Mouse (Mus musculus) forebrain, embryonic 11.5 days (tissue): ENCODE data around the gene Dhdds. TPM values are rescaled to one million over a fixed set of nuclear protein-coding genes. Genes with fewer than 3 reads are reported as not detected.

Experiments used
- ATAC-seq: fragments of 200-750 bp; cut with Nextera tagmentation; replicated peaks from 2 replicates; pipeline ENCODE4 v1.8.0; 2017; ENCODE audit warnings: moderate TSS enrichment; ENCODE audit not compliant: low FRiP score
- DNase-seq: peaks from one replicate; pipeline ENCODE4 v3.0.0-alpha.2; 2017; ENCODE audit warnings: low spot score
- H3K27ac ChIP-seq: fragments of 300-500 bp; sonication (generic); 2 replicates; pipeline ENCODE4 v1.5.1; 2014; ENCODE audit warnings: low read depth, low read length
- H3K27me3 ChIP-seq: fragments of 300-500 bp; sonication (generic); 2 replicates; pipeline ENCODE4 v1.6.1; 2014; ENCODE audit warnings: mild to moderate bottlenecking, low read length, mixed read lengths; ENCODE audit not compliant: control insufficient read depth, insufficient read depth
- H3K36me3 ChIP-seq: fragments of 300-500 bp; sonication (generic); 2 replicates; pipeline ENCODE4 v1.6.1; 2014; ENCODE audit warnings: mild to moderate bottlenecking, low read length, moderate library complexity, mixed read lengths; ENCODE audit not compliant: control insufficient read depth, insufficient read depth
- H3K4me1 ChIP-seq: fragments of 300-500 bp; sonication (generic); replicated peaks from 2 replicates; pipeline ENCODE4 v1.6.1; 2014; ENCODE audit warnings: low read length, mixed read lengths; ENCODE audit not compliant: control insufficient read depth, insufficient read depth
- H3K4me2 ChIP-seq: fragments of 300-500 bp; sonication (generic); 2 replicates; pipeline ENCODE4 v1.6.1; 2014; ENCODE audit warnings: low read depth, mild to moderate bottlenecking, low read length, moderate library complexity, mixed read lengths; ENCODE audit not compliant: severe bottlenecking
- H3K4me3 ChIP-seq: fragments of 300-500 bp; sonication (generic); 2 replicates; pipeline ENCODE4 v1.5.1; 2014; ENCODE audit warnings: low read depth, low read length
- H3K9ac ChIP-seq: fragments of 300-500 bp; sonication (generic); 2 replicates; pipeline ENCODE4 v1.6.1; 2014; ENCODE audit warnings: low read length
- H3K9me3 ChIP-seq: fragments of 300-500 bp; sonication (generic); 2 replicates; pipeline ENCODE4 v1.6.1; 2016; ENCODE audit warnings: low read length, mixed read lengths; ENCODE audit not compliant: control insufficient read depth
- WGBS: fragments of 180-500 bp; shearing (Covaris S2); extraction: QIAGEN DNeasy Blood & Tissue Kit; methylation state at CpG from one replicate; pipeline ENCODE4 v1.1.7; 2014; 5-methylcytosine and 5-hydroxymethylcytosine counted together
- polyA plus RNA-seq: library from polyadenylated mRNA; unstranded; fragments of >200 nt; fragmentation: Nextera tagmentation; extraction: Ambion mirVana; gene quantifications from 2 replicates; pipeline ENCODE4 v1.2.1, GENCODE M21; 2014

Dhdds gene
- polyA plus RNA-seq, 1 experiment from 2014 or later, result 46.5 TPM

GRCm38 (mm10) chr4:134011450-134012414 is 11.0 kb upstream of the Dhdds start:
- Histone ChIP-seq H3K9me3 (no peaks in the 10 kb centered on the region), H3K4me2 (peak overlapping the region; percentile 29; the same call in 1 of the 2 replicates), H3K9ac (peak overlapping the region; percentile 44), H3K27me3 (no peaks in the 10 kb centered on the region), H3K36me3 (no peaks in the 10 kb centered on the region), H3K4me1 (peaks cover 29% of the 10 kb centered on the region), H3K27ac (peak overlapping the region; percentile 57; the same call in 1 of the 2 replicates), H3K4me3 (no peak overlapping the region)
- ATAC-seq, result peak; percentile 63
- WGBS, result 5% methylated on average over 15 of the region's 16 CpGs
- peak; percentile 76 for DNase-seq

DNA sequence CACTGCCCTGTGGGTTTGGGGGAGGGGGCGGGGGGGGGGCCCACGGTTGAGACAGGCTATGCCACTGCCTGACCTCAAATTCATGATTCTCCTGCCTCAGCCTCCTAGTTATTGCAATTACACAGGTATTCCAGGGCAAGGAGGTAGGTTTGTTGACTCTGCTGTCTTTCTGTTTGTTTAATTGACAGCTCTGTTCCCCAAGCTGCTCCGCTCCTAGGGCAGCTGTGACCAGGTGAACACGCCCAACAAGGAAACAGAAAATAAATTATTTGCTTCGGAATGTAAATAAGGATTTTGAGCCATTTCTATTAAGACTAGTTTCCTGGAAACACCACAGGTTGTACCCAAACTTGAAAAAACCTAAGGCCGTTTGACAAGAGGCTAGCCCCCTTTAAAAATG is 9.0 kb upstream of the Dhdds start:
- no peaks in the 10 kb centered on the region for H3K9me3 ChIP-seq
- no peaks in the 10 kb centered on the region for H3K36me3 ChIP-seq
- ATAC-seq (no peak), DNase-seq (no peak)
- WGBS, result 65% methylated on average over 6 of the region's 6 CpGs
- no peaks in the 10 kb centered on the region for H3K27me3 ChIP-seq
- H3K9ac ChIP-seq, result no peak overlapping the region
- H3K4me3 ChIP-seq, result no peak overlapping the region
- H3K4me2 ChIP-seq, result no peak overlapping the region
- H3K27ac ChIP-seq, result no peak overlapping the region
- peaks cover 24% of the 10 kb centered on the region for H3K4me1 ChIP-seq

- Histone ChIP-seq H3K4me2 (no peak overlapping the region), H3K9me3 (no peaks in the 10 kb centered on the region), H3K4me3 (no peak overlapping the region), H3K27me3 (no peaks in the 10 kb centered on the region), H3K36me3 (no peaks in the 10 kb centered on the region), H3K27ac (no peak overlapping the region), H3K9ac (no peak overlapping the region), H3K4me1 (peaks cover 31% of the 10 kb centered on the region)
- no peak for DNase-seq
- WGBS, result 89% methylated on average over 3 of the region's 3 CpGs
- ATAC-seq, result no peak
Measured at GRCm38 (mm10) chr4:134006845-134007244, 6.1 kb upstream of the Dhdds start.

GRCm38 (mm10) chr4:134005581-134006358 is 5.1 kb upstream of the Dhdds start:
- DNase-seq (no peak), ATAC-seq (no peak)
- Histone ChIP-seq H3K27ac (peak overlapping the region; percentile 4; the same call in 1 of the 2 replicates), H3K9me3 (no peaks in the 10 kb centered on the region), H3K36me3 (no peaks in the 10 kb centered on the region), H3K9ac (no peak overlapping the region), H3K4me1 (peaks cover 24% of the 10 kb centered on the region), H3K27me3 (no peaks in the 10 kb centered on the region), H3K4me3 (no peak overlapping the region), H3K4me2 (no peak overlapping the region)
- 72% methylated on average over 12 of the region's 12 CpGs for WGBS

DNA sequence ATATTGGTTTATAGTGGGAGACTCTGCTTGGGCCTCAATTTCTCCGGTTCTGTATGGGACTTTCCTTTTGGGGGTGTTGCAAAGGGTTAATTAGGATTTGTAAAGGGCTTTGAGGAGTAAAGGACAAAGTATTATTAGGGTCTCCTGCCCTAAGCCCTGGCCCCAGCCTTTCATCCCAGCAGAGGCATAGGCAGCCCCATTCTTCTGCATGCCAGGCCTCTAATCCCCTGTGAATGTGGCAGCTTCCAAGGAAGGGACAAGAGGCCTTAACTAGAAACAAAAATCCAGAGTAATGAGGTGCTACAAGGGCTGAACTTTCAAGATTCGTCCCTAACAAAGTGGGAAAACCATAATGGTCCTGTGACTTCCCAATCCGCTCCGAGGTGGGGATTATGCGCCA is 2.2 kb upstream of the Dhdds start:
- WGBS, result 11% methylated on average over 5 of the region's 5 CpGs
- ATAC-seq (peak; percentile 83), DNase-seq (peak; percentile 84)
- H3K27ac ChIP-seq, result peak overlapping the region; percentile 89
- H3K27me3 ChIP-seq, result no peaks in the 10 kb centered on the region
- H3K9ac ChIP-seq, result no peak overlapping the region
- H3K4me2 ChIP-seq, result 0 out of 2 replicates have a peak overlapping the region, but pooled peaks have one; percentile 5
- H3K4me1 ChIP-seq, result peaks cover 27% of the 10 kb centered on the region
- H3K36me3 ChIP-seq, result no peaks in the 10 kb centered on the region
- no peaks in the 10 kb centered on the region for H3K9me3 ChIP-seq
- no peak overlapping the region for H3K4me3 ChIP-seq

GRCm38 (mm10) chr4:134002246-134002645 is 1.5 kb upstream of the Dhdds start:
- no peaks in the 10 kb centered on the region for H3K27me3 ChIP-seq
- no peaks in the 10 kb centered on the region for H3K36me3 ChIP-seq
- H3K9ac ChIP-seq, result no peak overlapping the region
- no peak overlapping the region for H3K4me3 ChIP-seq
- H3K27ac ChIP-seq, result peak overlapping the region; percentile 61; the same call in 1 of the 2 replicates
- no peak for DNase-seq
- H3K4me1 ChIP-seq, result peaks cover 27% of the 10 kb centered on the region
- 22% methylated on average over 4 of the region's 4 CpGs for WGBS
- no peak overlapping the region for H3K4me2 ChIP-seq
- no peak for ATAC-seq
- no peaks in the 10 kb centered on the region for H3K9me3 ChIP-seq

DNA sequence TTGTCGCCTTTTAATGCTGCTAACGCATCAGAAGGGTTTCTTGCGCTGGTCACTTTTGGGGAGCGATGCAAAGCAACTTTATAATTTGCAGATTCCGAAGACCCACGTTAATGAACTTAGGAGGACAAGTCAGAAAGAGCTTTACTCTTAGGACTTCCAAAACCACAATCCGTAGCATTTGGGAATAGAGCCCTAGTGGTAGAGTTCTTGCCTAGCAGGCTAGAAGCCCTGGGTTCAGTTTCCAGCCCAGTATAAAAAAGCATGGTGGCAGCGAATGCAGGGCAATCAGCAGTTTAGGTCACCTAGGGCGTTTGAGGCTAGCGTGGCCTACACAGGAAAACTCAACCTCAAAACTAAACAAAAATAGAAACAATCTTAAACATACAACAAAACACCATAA is 992 bp upstream of the Dhdds start:
- Histone ChIP-seq H3K27ac (no peak overlapping the region), H3K36me3 (no peaks in the 10 kb centered on the region), H3K4me1 (peaks cover 27% of the 10 kb centered on the region), H3K9ac (no peak overlapping the region), H3K27me3 (no peaks in the 10 kb centered on the region), H3K4me3 (no peak overlapping the region), H3K4me2 (no peak overlapping the region), H3K9me3 (no peaks in the 10 kb centered on the region)
- WGBS, result 45% methylated on average over 10 of the region's 10 CpGs
- ATAC-seq (no peak), DNase-seq (no peak)

DNA sequence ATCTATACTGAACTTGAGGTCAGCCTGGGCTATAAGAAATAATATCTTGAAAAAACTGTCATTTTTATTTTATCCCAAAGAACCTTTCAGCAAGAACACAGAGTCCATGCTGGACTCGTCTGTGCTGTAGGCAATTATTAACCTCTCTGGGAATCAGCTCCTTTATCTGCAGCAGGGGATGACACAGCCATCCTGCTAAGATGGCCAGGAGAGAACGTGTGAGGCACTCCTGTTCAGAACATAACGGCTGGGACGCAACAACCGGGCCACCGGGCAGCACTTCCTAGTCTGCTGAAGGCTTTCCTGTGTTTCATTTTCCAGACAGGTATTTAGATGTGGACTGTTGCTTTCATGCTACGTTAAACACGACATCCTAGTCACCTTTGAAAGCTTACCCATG is 6.0 kb downstream of the Dhdds start:
- DNase-seq, result no peak
- Histone ChIP-seq H3K4me3 (no peak overlapping the region), H3K4me1 (no peaks in the 10 kb centered on the region), H3K4me2 (no peak overlapping the region), H3K27ac (no peak overlapping the region), H3K36me3 (peaks cover 4% of the 10 kb centered on the region; the same call in 1 of the 2 replicates), H3K9ac (no peak overlapping the region), H3K9me3 (no peaks in the 10 kb centered on the region), H3K27me3 (no peaks in the 10 kb centered on the region)
- 90% methylated on average over 8 of the region's 8 CpGs for WGBS
- no peak for ATAC-seq
